Mouse (Mus musculus): ENCODE results near the gene Nek6. TPM values are rescaled to one million over a fixed set of nuclear protein-coding genes. Genes with fewer than 3 reads are reported as not detected.
A peak's percentile ranks its signal among the peaks of the same experiment; 100 is the strongest.

Gene Nek6
- polyA plus RNA-seq, 1 experiment: 30.0 TPM

DNA sequence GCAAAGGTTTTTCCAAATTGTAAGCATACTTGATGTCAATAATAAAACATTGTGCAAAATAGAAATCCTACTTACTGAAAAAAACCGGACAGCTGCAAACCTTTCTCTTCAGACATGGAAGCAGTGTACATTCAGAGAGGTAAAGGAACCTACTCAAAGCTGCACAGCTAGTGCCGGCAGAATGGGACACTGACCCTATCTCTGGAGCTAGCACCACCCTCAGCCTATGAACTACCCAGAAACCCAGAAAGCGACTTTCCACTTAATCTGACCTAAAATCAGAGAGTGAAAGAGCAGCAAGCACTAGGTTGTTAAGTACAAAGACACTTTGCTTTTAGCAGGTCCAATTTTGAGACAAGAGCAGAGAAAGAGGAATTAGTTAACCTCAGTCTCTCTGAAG lies 112.0 kb downstream of the Nek6 start:
- no peak for TF ChIP-seq CTCF (IDR thresholded peaks at IDR 0.05; ENCODE audit: extremely low read depth, insufficient read depth, low read length)
- TF ChIP-seq POLR2A (IDR thresholded peaks at IDR 0.05; ENCODE audit: extremely low read depth, insufficient read depth, low read length): no peak
- H3K4me1 ChIP-seq (ENCODE audit: control insufficient read depth, insufficient read depth, low read length): peaks cover 6% of the 10 kb centered on the region
- H3K27ac ChIP-seq (ENCODE audit: insufficient read depth, low read length): no peak overlapping the region
- H3K4me3 ChIP-seq (ENCODE audit: insufficient read depth, low read length): no peak overlapping the region

DNA sequence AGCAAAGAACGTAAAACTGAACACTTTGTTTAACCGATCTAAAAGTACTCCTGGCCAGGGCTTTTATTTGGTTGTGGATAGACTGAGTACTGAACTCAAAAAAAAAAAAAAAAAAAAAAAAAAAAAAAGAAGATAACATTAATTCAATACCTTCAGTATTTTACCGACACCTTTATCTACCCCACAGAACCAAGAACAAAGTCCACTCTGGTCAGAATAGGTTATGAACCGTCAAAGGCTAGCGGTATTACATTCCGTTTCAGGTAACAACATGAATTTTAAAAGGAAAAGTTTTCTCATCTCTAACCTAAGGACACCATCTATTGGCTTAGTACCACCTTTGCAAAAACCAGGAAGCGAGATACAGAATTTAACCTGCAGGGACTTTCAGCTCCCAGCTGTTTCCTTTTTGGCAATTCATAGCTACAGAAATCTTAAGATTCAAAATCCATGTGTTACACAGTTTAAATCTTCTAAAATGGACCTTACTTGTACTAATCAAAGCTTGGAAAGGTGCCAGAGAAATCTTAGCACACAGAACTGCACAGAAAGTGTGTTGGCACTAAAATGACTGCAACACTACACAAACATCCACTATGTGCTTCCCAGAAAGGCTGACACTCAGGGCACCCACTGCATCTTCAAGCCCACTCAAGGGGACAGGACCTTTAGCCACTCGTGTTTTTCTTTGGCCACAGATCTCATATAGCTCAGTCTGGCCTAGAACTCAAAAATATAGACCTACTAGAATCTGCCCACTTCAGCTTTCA lies 112.6 kb downstream of the Nek6 start:
- Histone ChIP-seq H3K4me1 (ENCODE audit: control insufficient read depth, insufficient read depth, low read length) (peaks cover 6% of the 10 kb centered on the region), H3K27ac (ENCODE audit: insufficient read depth, low read length) (no peak overlapping the region), H3K4me3 (ENCODE audit: insufficient read depth, low read length) (no peak overlapping the region)
- no peak for TF ChIP-seq POLR2A (IDR thresholded peaks at IDR 0.05; ENCODE audit: extremely low read depth, insufficient read depth, low read length)
- no peak for TF ChIP-seq CTCF (IDR thresholded peaks at IDR 0.05; ENCODE audit: extremely low read depth, insufficient read depth, low read length)

DNA sequence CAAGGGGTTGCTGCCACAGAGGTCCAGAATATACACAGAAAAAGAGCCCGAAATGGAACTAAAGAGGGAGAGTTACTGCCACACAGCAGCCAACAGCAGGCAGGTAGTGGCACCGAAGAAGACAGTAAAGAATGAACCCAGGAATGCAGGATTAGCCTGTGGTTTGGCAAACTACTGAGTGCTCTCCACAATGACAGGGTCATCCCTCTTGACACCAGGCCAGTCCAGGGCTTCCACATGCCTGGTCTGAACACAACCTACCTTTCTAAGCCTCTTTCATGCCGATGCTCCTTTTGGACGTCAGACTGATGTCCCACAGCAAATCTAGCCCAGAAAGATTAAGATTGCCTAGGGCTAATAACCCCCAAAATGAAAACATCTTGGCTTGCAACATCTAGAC lies 117.4 kb downstream of the Nek6 start:
- no peak overlapping the region for H3K27ac ChIP-seq (ENCODE audit: insufficient read depth, low read length)
- no peak for TF ChIP-seq CTCF (IDR thresholded peaks at IDR 0.05; ENCODE audit: extremely low read depth, insufficient read depth, low read length)
- no peak for TF ChIP-seq POLR2A (IDR thresholded peaks at IDR 0.05; ENCODE audit: extremely low read depth, insufficient read depth, low read length)
- H3K4me3 ChIP-seq (ENCODE audit: insufficient read depth, low read length): no peak overlapping the region
- H3K4me1 ChIP-seq (ENCODE audit: control insufficient read depth, insufficient read depth, low read length): no peaks in the 10 kb centered on the region

- H3K4me1 ChIP-seq (ENCODE audit: control insufficient read depth, insufficient read depth, low read length): no peaks in the 10 kb centered on the region
- TF ChIP-seq CTCF (IDR thresholded peaks at IDR 0.05; ENCODE audit: extremely low read depth, insufficient read depth, low read length): no peak
- TF ChIP-seq POLR2A (IDR thresholded peaks at IDR 0.05; ENCODE audit: extremely low read depth, insufficient read depth, low read length): no peak
- H3K27ac ChIP-seq (ENCODE audit: insufficient read depth, low read length): no peak overlapping the region
- H3K4me3 ChIP-seq (ENCODE audit: insufficient read depth, low read length): no peak overlapping the region
Measured at GRCm38 (mm10) chr2:38629451-38629850, 118.0 kb downstream of the Nek6 start.

DNA sequence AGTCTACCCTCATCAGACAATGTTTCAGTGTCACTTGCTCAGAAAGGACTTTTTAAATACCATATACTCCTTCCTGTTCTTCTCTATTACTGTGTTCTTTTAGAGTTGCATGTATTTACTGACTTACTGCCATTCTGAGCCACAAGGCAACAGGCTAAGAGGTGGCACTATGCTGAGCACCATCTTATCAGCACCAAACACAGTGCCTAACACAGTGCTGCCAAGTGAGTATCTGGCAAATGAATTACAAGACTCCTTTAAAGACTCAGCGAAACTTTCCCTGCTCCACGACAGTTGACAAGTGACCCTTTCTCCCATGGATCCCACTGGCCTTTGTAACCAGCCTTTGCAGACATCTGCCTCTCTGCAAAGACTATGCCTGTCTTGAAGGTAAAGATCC lies 119.1 kb downstream of the Nek6 start:
- Histone ChIP-seq H3K4me1 (ENCODE audit: control insufficient read depth, insufficient read depth, low read length) (no peaks in the 10 kb centered on the region), H3K4me3 (ENCODE audit: insufficient read depth, low read length) (no peak overlapping the region), H3K27ac (ENCODE audit: insufficient read depth, low read length) (no peak overlapping the region)
- TF ChIP-seq POLR2A (IDR thresholded peaks at IDR 0.05; ENCODE audit: extremely low read depth, insufficient read depth, low read length) (no peak), CTCF (IDR thresholded peaks at IDR 0.05; ENCODE audit: extremely low read depth, insufficient read depth, low read length) (no peak)

DNA sequence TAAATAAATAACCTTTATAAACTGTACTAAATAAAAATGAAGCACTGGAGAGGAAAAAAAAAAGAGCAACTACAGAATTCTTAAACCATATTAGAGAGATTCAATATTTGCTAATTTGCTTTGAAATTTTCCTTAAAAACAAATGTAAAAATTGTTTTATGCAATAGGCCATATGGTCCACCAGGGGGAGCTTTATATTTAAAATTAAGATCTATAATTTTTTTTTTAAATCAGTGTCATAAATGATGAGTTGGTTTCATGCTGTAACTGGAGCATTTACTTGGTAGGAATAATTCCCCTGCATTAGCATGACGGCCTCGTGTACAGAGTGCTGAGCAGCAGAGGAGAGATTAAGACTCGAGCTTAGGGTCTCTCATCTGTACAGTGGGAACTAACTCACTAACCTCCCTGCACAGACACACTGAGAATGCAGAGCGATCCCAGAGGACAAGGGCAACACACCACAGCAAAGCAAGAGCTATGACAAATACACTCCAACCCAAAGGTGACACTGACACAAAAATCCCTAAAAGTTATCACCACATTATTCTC lies 126.3 kb downstream of the Nek6 start:
- no peak overlapping the region for H3K4me3 ChIP-seq (ENCODE audit: insufficient read depth, low read length)
- no peaks in the 10 kb centered on the region for H3K4me1 ChIP-seq (ENCODE audit: control insufficient read depth, insufficient read depth, low read length)
- TF ChIP-seq CTCF (IDR thresholded peaks at IDR 0.05; ENCODE audit: extremely low read depth, insufficient read depth, low read length) (no peak), POLR2A (IDR thresholded peaks at IDR 0.05; ENCODE audit: extremely low read depth, insufficient read depth, low read length) (no peak)
- H3K27ac ChIP-seq (ENCODE audit: insufficient read depth, low read length): no peak overlapping the region

DNA sequence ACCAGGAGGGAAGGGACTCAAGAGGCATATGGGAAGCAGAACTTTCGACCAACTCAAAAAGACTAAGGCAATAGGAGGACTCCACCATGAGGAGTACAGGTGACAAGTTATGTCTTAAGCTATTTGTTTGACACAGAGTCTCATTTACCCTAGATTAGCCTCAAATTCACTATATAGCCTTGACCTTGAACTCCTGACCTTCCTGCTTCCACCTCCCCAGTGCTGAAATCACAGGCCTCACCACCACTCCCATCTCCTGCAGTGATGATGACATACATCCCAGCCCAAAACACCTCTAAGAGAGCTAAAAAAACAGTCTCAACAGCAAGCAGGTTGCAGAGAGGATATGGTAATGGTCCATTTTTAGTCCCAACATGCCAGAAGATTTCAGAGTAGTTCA lies 130.3 kb downstream of the Nek6 start:
- TF ChIP-seq CTCF (IDR thresholded peaks at IDR 0.05; ENCODE audit: extremely low read depth, insufficient read depth, low read length) (no peak), POLR2A (IDR thresholded peaks at IDR 0.05; ENCODE audit: extremely low read depth, insufficient read depth, low read length) (no peak)
- H3K4me3 ChIP-seq (ENCODE audit: insufficient read depth, low read length): no peak overlapping the region

DNA sequence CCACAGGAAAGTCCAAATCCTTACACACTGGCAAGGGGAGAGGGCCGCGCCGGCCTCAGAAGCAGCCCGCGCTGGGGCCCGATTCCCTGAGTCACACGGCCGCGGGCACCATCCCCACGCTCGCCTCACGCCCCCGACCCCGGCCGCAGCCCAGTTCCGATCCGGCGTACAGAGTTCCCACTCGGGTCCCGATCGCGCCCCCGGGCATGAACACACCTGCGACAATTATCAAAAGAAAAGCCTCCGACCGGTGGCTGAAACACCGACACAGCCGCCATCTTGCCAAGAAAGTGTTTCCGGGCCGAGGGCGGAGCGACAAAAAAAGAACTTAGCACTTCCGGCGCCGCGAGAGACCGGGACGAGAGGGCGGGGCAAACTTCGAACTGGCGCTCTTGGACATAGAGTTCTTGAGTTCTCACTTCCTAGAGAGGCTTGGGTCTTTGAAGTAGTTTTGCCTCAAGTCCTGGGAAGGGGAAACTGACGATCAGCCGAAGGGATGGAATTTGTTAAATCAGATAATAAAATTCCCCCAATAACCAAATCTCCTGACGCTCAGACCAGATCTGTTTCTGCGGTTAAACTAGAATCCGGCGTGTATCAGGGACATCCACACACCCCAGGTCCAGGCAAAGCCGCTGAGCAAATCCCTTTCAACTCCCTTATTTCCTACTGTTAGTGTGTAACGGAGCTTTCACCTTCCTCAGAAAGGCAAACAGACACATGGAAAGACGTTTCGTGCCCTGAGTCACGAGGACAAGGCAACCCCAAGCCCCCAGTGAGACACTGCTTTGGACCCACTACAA lies 132.4 kb downstream of the Nek6 start, which contains the start of gene Psmb7:
TSS of gene Psmb7 (minus strand) at position 463 of the 803 bp plus-strand sequence.
- Histone ChIP-seq H3K4me3 (ENCODE audit: insufficient read depth, low read length) (peak within 1 kb of the TSS; percentile 68), H3K27ac (ENCODE audit: insufficient read depth, low read length) (no peak within 1 kb of the TSS), H3K4me1 (ENCODE audit: control insufficient read depth, insufficient read depth, low read length) (peaks cover 6% of the 10 kb centered on the region)
- no peak; the same call in 1 of the 2 replicates for TF ChIP-seq POLR2A (IDR thresholded peaks at IDR 0.05; ENCODE audit: extremely low read depth, insufficient read depth, low read length)
- no peak for TF ChIP-seq CTCF (IDR thresholded peaks at IDR 0.05; ENCODE audit: extremely low read depth, insufficient read depth, low read length)

More for the DNA sequence above, 130.3 kb downstream of the Nek6 start:
- Histone ChIP-seq H3K4me1 (ENCODE audit: control insufficient read depth, insufficient read depth, low read length) (0 out of 2 replicates have a peak, but pooled peaks cover 2% of the 10 kb centered on the region), H3K27ac (ENCODE audit: insufficient read depth, low read length) (no peak overlapping the region)

Other genes with a start within 250 kb of the Nek6 start
- 44.5 and 44.8 TPM in 2 replicates for gene Dennd1a, start 224.3 kb upstream of the Nek6 start, polyA plus RNA-seq (2012; rRNA removed)
- 82.4 and 83.3 TPM in 2 replicates for gene Lhx2, start 172.4 kb upstream of the Nek6 start, polyA plus RNA-seq (2012; rRNA removed)
- gene Psmb7, start 132.4 kb downstream of the Nek6 start, polyA plus RNA-seq (2012; rRNA removed): 236 and 242 TPM in 2 replicates
- gene Nr5a1, start 202.9 kb downstream of the Nek6 start, polyA plus RNA-seq (2012; rRNA removed): 0.06 and 0.08 TPM in 2 replicates

Data from cortical plate, adult 2 months (tissue).